Mouse (Mus musculus) granulocyte monocyte progenitor cell, adult 5-6 weeks (primary cell): Measurements from ENCODE around the gene Cdh15. TPM values are rescaled to one million over a fixed set of nuclear protein-coding genes. Genes with fewer than 3 reads are reported as not detected.

Source experiments
- ATAC-seq: replicated peaks from 2 replicates; pipeline ENCODE4 v1.8.0; 2016; ENCODE audit warnings: mild to moderate bottlenecking, moderate TSS enrichment, inconsistent platforms; ENCODE audit not compliant: poor library complexity, severe bottlenecking
- total RNA-seq, 2 experiments: library from RNA; stranded (forward) in 1 of 2; stranded (reverse) in 1 of 2; fragments of 200-712, 200-1000 nt in 1 of 2; fragments of >200 nt in 1 of 2; fragmentation: Nextera tagmentation in 1 of 2; gene quantifications; 2 replicates each; pipeline ENCODE4 v1.2.3; 2014 to 2017

Gene Cdh15
- total RNA-seq (2014; fragmentation: Nextera tagmentation) (not detected in 2 replicates), total RNA-seq (2017) (not detected in 2 replicates)

DNA sequence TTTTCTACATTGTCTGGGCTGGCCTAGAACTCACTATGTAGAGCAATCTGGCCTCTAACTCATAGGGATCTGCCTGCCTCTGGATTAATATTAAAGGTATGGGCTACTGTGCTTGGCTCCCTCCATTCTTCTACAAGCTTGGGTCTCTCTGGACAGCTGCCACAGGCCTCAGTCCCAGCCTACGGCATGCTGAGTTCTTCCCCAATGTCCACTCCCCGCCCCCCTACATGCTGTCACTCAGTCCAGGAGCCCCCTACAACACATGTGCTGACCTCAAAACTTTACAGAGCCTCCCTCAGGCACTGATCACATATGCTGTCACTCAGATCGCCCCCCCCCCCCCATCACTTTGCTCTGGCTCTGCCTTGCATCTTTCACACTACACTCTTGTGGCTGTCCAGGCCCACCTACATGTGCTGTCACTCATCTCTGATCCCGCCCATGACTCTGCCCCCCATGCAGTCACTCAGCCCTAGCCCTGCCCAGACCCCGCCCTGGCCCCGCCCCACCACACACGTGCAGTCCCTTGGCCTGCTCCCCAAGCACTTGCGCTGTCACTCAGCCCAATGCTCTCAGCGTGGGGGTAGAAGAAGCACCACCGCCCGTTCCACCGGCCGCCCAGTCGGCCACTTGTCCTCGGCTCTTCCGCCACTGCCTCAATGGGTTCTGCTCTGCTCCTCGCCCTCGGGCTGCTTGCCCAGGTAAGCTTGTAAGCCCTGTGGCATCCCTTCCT lies at the start of gene Cdh15:
Gene Cdh15, plus strand, starts transcription at position 138 of the 733 bp plus-strand sequence.
- ATAC-seq: peak; percentile 89

- ATAC-seq: no peak
Observed at GRCm38 (mm10) chr8:122803906-122804761, 43.6 kb upstream of the Cdh15 start.

- ATAC-seq: no peak
Observed at GRCm38 (mm10) chr8:122805349-122805748, 42.4 kb upstream of the Cdh15 start.

- no peak for ATAC-seq
Observed at GRCm38 (mm10) chr8:122806956-122807538, 40.7 kb upstream of the Cdh15 start.

- ATAC-seq: no peak
Observed at GRCm38 (mm10) chr8:122807907-122808306, 39.9 kb upstream of the Cdh15 start.

DNA sequence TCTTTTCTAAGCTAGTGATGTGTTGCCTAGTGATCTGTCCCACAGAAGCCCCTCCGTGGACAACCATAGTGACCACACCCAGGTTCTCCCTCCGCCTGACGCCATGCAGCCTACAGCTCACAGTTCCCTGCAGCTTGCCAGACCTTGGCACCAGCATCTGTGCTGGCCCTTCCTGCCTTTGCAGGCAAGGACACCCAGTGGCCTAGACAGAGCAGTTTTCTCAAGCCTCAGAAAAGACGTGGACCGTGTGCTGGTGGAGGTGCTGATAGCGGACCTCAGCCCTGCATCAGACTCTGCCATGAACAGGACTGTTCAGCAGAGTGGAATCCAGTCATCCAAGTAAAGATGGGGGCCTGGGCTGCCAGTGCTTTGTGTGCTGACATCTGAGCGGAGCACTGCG lies 37.4 kb upstream of the Cdh15 start:
- ATAC-seq: no peak

DNA sequence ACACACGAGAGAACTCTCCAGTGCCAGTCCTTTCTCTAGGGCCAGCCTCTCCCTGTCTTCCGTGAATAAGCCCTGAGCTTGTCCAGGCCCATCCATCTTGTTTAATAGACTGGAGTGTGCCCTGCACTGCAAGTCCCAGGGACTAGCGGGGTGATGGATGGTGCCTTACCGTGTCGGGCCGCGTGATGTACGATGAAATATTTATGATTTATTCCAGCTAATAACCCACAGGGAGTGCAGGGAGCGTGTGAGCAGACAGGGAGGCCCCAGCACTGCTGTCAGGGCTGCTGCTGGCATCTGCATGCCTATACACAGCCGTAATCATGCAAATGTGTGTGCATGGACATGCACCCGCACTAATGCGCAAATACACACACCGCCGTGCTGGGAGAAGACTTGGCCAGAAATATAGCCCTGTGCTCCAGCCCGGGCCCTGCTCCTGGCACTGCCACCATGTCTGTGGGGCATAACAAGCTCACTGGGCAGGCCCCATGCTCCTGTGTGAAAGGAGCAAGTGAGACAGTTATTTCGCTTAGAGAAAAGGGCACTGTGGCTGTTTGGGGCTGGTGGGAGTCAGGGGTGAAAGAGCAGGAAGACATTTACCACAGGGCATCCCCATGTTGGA lies 35.8 kb upstream of the Cdh15 start:
- no peak for ATAC-seq

DNA sequence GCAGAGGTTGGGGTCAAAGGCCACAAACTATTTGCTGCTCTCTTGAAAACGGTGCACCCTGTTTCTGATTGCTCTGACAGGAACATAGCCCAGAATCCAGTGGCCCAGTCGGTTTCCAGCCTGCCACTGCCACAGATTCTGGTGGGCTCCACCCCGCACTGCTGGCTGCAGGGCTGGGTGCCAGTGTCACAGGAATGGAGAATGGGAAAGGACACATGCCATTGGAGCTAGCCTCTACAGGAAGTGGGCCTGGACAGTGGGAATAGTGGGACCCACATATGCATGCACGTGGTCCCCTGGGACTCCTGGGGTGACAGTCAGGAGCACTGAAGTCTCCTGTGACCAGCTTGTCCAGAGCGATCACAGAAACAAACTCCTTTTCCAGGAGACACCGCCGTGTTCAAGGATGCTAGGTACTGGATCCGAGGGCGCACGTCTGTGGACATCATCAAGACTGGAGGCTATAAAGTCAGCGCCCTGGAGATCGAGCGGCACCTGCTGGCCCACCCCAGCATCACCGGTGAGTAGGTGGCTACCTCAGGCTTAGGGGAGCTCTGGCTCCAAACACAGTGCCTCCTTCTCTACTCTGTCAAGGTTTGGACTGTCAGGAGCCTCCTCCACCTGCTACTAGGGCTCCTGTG lies 35.0 kb upstream of the Cdh15 start:
- no peak for ATAC-seq

- no peak for ATAC-seq
Observed at GRCm38 (mm10) chr8:122814608-122815007, 33.2 kb upstream of the Cdh15 start.

GRCm38 (mm10) chr8:122816965-122817364 lies 30.8 kb upstream of the Cdh15 start:
- no peak for ATAC-seq

GRCm38 (mm10) chr8:122817724-122818496 lies 29.9 kb upstream of the Cdh15 start:
- ATAC-seq: no peak

DNA sequence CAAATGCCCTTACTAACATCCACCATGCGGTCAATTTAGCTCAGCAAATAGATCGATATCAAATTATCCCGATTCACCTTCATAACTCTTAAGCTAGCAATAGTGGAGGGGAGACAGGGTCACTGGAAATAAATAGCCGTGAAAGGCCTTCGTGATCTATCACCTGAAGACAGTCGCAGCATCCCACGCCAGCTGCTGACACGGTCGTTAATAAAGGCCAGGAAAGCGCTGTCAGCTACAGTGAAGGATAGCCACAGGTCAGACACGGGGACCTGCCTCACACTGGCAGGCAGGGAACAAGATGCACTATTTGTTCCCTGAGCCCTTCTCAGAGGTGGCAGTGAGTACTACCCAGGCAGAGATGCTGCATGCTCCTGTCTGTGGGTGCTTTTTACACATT lies 28.0 kb upstream of the Cdh15 start:
- no peak for ATAC-seq

DNA sequence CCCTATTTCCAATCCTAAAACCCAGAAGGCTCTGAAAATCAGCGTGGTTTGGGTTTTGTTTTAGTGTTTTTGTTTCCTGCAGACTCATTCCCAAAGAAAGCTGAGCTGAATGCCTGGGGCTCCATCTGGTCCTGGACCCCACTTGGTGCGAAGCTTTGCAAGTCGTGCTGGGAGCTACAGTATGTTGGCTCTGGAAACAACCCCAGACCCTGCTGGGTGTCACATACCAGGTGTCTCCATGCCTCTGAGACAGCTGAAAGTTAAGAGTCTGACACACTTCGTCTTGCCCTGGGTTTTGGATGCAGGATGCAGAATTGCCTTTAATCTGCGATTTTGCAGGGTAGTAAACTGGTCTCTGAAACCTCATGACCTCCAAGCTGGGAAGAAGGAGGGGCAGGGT lies 23.2 kb upstream of the Cdh15 start:
- ATAC-seq: no peak

- no peak for ATAC-seq
Observed at GRCm38 (mm10) chr8:122824986-122825385, 22.8 kb upstream of the Cdh15 start.

- peak; percentile 49 for ATAC-seq
Observed at GRCm38 (mm10) chr8:122825408-122825807, 22.4 kb upstream of the Cdh15 start.

GRCm38 (mm10) chr8:122829396-122829795 lies 18.4 kb upstream of the Cdh15 start:
- ATAC-seq: no peak

DNA sequence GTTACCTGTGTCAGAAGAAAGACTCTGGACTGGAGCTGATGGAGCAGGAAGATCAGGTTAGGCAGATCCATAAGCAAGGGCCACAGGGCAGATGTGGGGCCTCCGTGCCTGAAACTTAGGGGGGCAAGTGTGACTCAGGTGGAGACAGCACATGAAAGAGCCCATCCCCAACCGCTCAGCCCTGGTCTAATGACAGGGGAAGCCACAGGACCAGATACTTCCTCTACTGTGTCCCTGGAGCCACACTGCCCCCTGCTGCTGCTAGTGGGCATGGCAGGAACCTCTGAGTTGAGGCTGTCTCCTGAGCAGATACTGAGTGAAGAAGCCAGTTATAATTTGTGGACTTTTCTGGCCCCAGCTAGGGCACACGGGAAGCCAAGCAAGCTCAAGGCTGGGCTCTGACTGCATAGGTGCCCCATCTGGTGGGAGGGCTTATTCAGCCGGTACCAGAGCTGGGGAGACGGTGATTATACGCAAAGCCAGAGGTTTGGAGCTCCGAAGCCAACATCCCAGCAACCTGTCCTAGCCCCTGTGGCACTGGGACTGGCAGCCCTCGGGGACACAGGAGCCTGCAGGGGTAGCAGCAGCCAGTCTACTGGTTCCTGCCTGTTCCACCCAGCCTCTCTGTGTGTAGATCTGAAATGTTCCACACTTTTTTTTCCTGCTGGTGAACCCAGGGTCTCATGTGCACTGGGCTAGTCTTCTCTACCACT lies 17.3 kb upstream of the Cdh15 start:
- ATAC-seq: peak; percentile 94

DNA sequence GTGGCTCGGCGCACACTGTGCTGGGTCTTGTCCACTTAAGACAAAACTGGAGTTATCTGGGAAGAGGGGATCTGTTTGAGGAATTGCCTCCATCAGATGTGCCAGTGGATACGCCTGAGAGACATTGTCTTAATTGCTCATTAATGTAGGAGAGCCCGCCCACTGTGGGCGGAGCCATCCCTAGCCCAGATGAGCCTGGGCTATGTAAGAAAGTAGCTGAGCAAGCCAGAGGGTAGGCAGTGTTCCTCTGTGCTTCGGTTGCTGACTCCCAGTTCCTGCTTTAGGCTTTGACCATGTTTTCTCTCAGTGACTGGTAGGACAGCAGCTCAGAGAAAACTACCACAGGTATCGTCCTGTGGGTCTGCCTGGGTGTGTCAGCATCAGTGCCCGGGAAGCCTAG lies 13.3 kb upstream of the Cdh15 start:
- no peak for ATAC-seq

GRCm38 (mm10) chr8:122834971-122835370 lies 12.8 kb upstream of the Cdh15 start:
- peak; percentile 70 for ATAC-seq
